Mouse (Mus musculus): ENCODE measurements around the gene Lgmn.

DNA sequence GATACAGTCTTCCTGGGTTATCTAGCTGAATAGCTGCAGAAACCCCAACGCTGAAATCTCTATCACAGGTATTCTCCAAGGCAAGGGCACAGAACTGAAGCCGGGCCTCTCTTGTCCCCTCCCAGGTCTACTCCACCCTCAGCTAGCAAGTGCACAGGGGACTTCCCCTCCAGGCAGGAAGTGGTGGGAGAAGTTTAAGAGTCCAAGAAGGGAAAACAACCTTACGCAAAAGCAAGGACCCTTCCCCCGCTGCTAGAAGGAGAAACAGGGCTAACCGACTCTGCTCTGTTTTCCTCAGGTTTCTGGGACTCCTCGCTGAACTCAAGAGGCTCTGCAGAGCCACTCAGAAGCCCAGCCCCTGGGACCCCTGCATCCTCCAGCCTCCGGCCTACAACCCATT, 71.5 kb downstream of the Lgmn start:
- no peak for TF ChIP-seq CTCF (IDR thresholded peaks at IDR 0.05; ENCODE audit: extremely low read depth, insufficient read depth, low read length)
- TF ChIP-seq POLR2A (IDR thresholded peaks at IDR 0.05; ENCODE audit: extremely low read depth, insufficient read depth, low read length), result no peak

All from cortical plate, adult 2 months (tissue).